Mouse (Mus musculus): ENCODE measurements around the gene Rimklb.

- no peak for TF ChIP-seq CTCF (IDR thresholded peaks at IDR 0.05; ENCODE audit: insufficient read depth, low read length)
- no peak for TF ChIP-seq POLR2A (IDR thresholded peaks at IDR 0.05; ENCODE audit: borderline replicate concordance, extremely low read depth, low read depth, low read length)
These were observed 53.3 kb downstream of the Rimklb start for GRCm38 (mm10) chr6:122445215-122445614.
